Mouse (Mus musculus): Measurements from ENCODE around the gene Efcab6. TPM values are rescaled to one million over a fixed set of nuclear protein-coding genes. Genes with fewer than 3 reads are reported as not detected.
"Not testable (repeated sequence)": the region's sequence is repeated elsewhere in the genome, so short reads cannot be mapped to it uniquely, and the experiment has no call there.

The Efcab6 gene
- 1 to 10 TPM; 4.4 to 5.7 TPM for total RNA-seq (2021)
- long read RNA-seq, experiment 1, partial matches to known transcripts = 2 of 3 reads
- long read RNA-seq, experiment 1, other reads (novel, unspliced or antisense) = 1 of 3 reads
- long read RNA-seq, experiment 2, partial matches to known transcripts = 1 of 4 reads
- long read RNA-seq, experiment 2, other reads (novel, unspliced or antisense) = 3 of 4 reads

GRCm38 (mm10) chr15:84065140-84065539 is at the start of gene Efcab6:
Gene Efcab6, minus strand, starts transcription at chr15:84065379.
- DNase-seq (ENCODE audit: low spot score in 2 of 2) = no peak

- DNase-seq (ENCODE audit: low spot score in 2 of 2) = no peak
Measured at GRCm38 (mm10) chr15:84113873-84114272, 48.7 kb upstream of the Efcab6 start.

GRCm38 (mm10) chr15:84108899-84109298 is 43.7 kb upstream of the Efcab6 start:
- no peak for DNase-seq (ENCODE audit: low spot score in 2 of 2)

GRCm38 (mm10) chr15:84105924-84106500 is 40.8 kb upstream of the Efcab6 start:
- DNase-seq (ENCODE audit: low spot score in 2 of 2) = peak in 1 of 2 experiments; percentile 21

GRCm38 (mm10) chr15:84105105-84105923 is 40.1 kb upstream of the Efcab6 start, which contains the start of gene Sult4a1:
Gene Sult4a1, minus strand, starts transcription at chr15:84105754.
- DNase-seq (ENCODE audit: low spot score in 2 of 2) = peak; percentile 53 to 70

- no peak for DNase-seq (ENCODE audit: low spot score in 2 of 2)
Measured at GRCm38 (mm10) chr15:84104626-84105025, 39.4 kb upstream of the Efcab6 start.

GRCm38 (mm10) chr15:84097536-84097935 is 32.4 kb upstream of the Efcab6 start:
- DNase-seq (ENCODE audit: low spot score in 2 of 2) = not testable (repeated sequence)

GRCm38 (mm10) chr15:84096051-84096450 is 30.9 kb upstream of the Efcab6 start:
- peak in 1 of 2 experiments; percentile 67 for DNase-seq (ENCODE audit: low spot score in 2 of 2)

- DNase-seq (ENCODE audit: low spot score in 2 of 2) = no peak
Measured at GRCm38 (mm10) chr15:84094921-84095320, 29.7 kb upstream of the Efcab6 start.

- DNase-seq (ENCODE audit: low spot score in 2 of 2) = no peak
Measured at GRCm38 (mm10) chr15:84086775-84087174, 21.6 kb upstream of the Efcab6 start.

GRCm38 (mm10) chr15:84086364-84086763 is 21.2 kb upstream of the Efcab6 start:
- DNase-seq (ENCODE audit: low spot score in 2 of 2) = no peak

GRCm38 (mm10) chr15:84080069-84080468 is 14.9 kb upstream of the Efcab6 start:
- no peak for DNase-seq (ENCODE audit: low spot score in 2 of 2)

GRCm38 (mm10) chr15:84079519-84079918 is 14.3 kb upstream of the Efcab6 start:
- DNase-seq (ENCODE audit: low spot score in 2 of 2) = no peak

GRCm38 (mm10) chr15:84078667-84079066 is 13.5 kb upstream of the Efcab6 start:
- no peak for DNase-seq (ENCODE audit: low spot score in 2 of 2)

- no peak for DNase-seq (ENCODE audit: low spot score in 2 of 2)
Measured at GRCm38 (mm10) chr15:84077151-84077550, 12.0 kb upstream of the Efcab6 start.

- DNase-seq (ENCODE audit: low spot score in 2 of 2) = no peak
Measured at GRCm38 (mm10) chr15:84074705-84075185, 9.6 kb upstream of the Efcab6 start.

- DNase-seq (ENCODE audit: low spot score in 2 of 2) = peak; percentile 64 to 68
Measured at GRCm38 (mm10) chr15:84073911-84074704, 8.9 kb upstream of the Efcab6 start.

GRCm38 (mm10) chr15:84073058-84073457 is 7.9 kb upstream of the Efcab6 start:
- no peak for DNase-seq (ENCODE audit: low spot score in 2 of 2)

- DNase-seq (ENCODE audit: low spot score in 2 of 2) = peak; percentile 88 to 93
Measured at GRCm38 (mm10) chr15:84072226-84072625, 7.0 kb upstream of the Efcab6 start.

GRCm38 (mm10) chr15:84070116-84070676 is 5.0 kb upstream of the Efcab6 start:
- no peak for DNase-seq (ENCODE audit: low spot score in 2 of 2)
